Mouse (Mus musculus) hindbrain, embryonic 10.5 days (tissue): ENCODE data around the gene 1810049J17Rik. TPM values are rescaled to one million over a fixed set of nuclear protein-coding genes. Genes with fewer than 3 reads are reported as not detected.

Source experiments
- DNase-seq: peaks from one replicate; pipeline ENCODE4 v3.0.0-alpha.2; 2017; ENCODE audit warnings: low spot score
- H3K27ac ChIP-seq: fragments of 300-500 bp; sonication (generic); 2 replicates; pipeline ENCODE4 v1.5.1; 2016; ENCODE audit warnings: mild to moderate bottlenecking, moderate library complexity
- H3K27me3 ChIP-seq: fragments of 300-500 bp; sonication (generic); 2 replicates; pipeline ENCODE4 v1.6.1; 2016; ENCODE audit warnings: mild to moderate bottlenecking; ENCODE audit not compliant: poor library complexity, insufficient read depth, severe bottlenecking
- H3K36me3 ChIP-seq: fragments of 300-500 bp; sonication (generic); 2 replicates; pipeline ENCODE4 v1.6.1; 2016; ENCODE audit warnings: mild to moderate bottlenecking, moderate library complexity
- H3K4me1 ChIP-seq: fragments of 300-500 bp; sonication (generic); replicated peaks from 2 replicates; pipeline ENCODE4 v1.6.1; 2016; ENCODE audit warnings: mild to moderate bottlenecking
- H3K4me3 ChIP-seq: fragments of 300-500 bp; sonication (generic); 2 replicates; pipeline ENCODE4 v1.5.1; 2016; ENCODE audit warnings: mild to moderate bottlenecking, moderate library complexity
- H3K9me3 ChIP-seq: fragments of 300-500 bp; sonication (generic); 2 replicates; pipeline ENCODE4 v1.6.1; 2016; ENCODE audit warnings: mild to moderate bottlenecking, moderate library complexity
- WGBS: fragments of 180-500 bp; shearing (Covaris S2); methylation state at CpG from one replicate; pipeline ENCODE4 v1.1.7; 2016; 5-methylcytosine and 5-hydroxymethylcytosine counted together
- polyA plus RNA-seq: library from polyadenylated mRNA; unstranded; fragments of >200 nt; fragmentation: Nextera tagmentation; extraction: Ambion mirVana; gene quantifications from 2 replicates; pipeline ENCODE4 v1.2.1, GENCODE M21; 2016

Gene 1810049J17Rik
- polyA plus RNA-seq, 1 experiment from 2014 or later: 1.3 TPM

GRCm38 (mm10) chr15:12362001-12362700, 40.5 kb upstream of the 1810049J17Rik start:
- H3K9me3 ChIP-seq: no peaks in the 10 kb centered on the region
- no peak for DNase-seq
- peaks cover 8% of the 10 kb centered on the region; the same call in 1 of the 2 replicates for H3K36me3 ChIP-seq
- no peak overlapping the region for H3K4me3 ChIP-seq
- WGBS: 92% methylated on average over 14 of the region's 14 CpGs
- peaks cover 18% of the 10 kb centered on the region for H3K4me1 ChIP-seq
- no peaks in the 10 kb centered on the region for H3K27me3 ChIP-seq
- no peak overlapping the region for H3K27ac ChIP-seq

- DNase-seq: no peak
- H3K4me1 ChIP-seq: peaks cover 5% of the 10 kb centered on the region
- WGBS: 79% methylated on average over 19 of the region's 19 CpGs
- no peaks in the 10 kb centered on the region for H3K9me3 ChIP-seq
- no peaks in the 10 kb centered on the region for H3K27me3 ChIP-seq
- H3K4me3 ChIP-seq: no peak overlapping the region
- no peak overlapping the region for H3K27ac ChIP-seq
- peaks cover 22% of the 10 kb centered on the region for H3K36me3 ChIP-seq
Observed at GRCm38 (mm10) chr15:12360519-12361212, 39.0 kb upstream of the 1810049J17Rik start.

- H3K4me1 ChIP-seq: no peaks in the 10 kb centered on the region
- peaks cover 43% of the 10 kb centered on the region for H3K36me3 ChIP-seq
- H3K27me3 ChIP-seq: no peaks in the 10 kb centered on the region
- no peak overlapping the region for H3K27ac ChIP-seq
- WGBS: 92% methylated on average over 5 of the region's 5 CpGs
- no peak overlapping the region for H3K4me3 ChIP-seq
- DNase-seq: no peak
- H3K9me3 ChIP-seq: no peaks in the 10 kb centered on the region
Observed at GRCm38 (mm10) chr15:12358384-12358783, 36.7 kb upstream of the 1810049J17Rik start.

GRCm38 (mm10) chr15:12357459-12357858, 35.8 kb upstream of the 1810049J17Rik start:
- no peak overlapping the region for H3K4me3 ChIP-seq
- H3K36me3 ChIP-seq: peaks cover 52% of the 10 kb centered on the region
- no peak overlapping the region for H3K27ac ChIP-seq
- DNase-seq: no peak
- no peaks in the 10 kb centered on the region for H3K27me3 ChIP-seq
- no peaks in the 10 kb centered on the region for H3K9me3 ChIP-seq
- H3K4me1 ChIP-seq: no peaks in the 10 kb centered on the region

GRCm38 (mm10) chr15:12355907-12356306, 34.2 kb upstream of the 1810049J17Rik start:
- 88% methylated on average over 7 of the region's 7 CpGs for WGBS
- peaks cover 68% of the 10 kb centered on the region for H3K36me3 ChIP-seq

GRCm38 (mm10) chr15:12355261-12355660, 33.6 kb upstream of the 1810049J17Rik start:
- Histone ChIP-seq H3K4me3 (no peak overlapping the region), H3K27ac (no peak overlapping the region), H3K36me3 (peaks cover 68% of the 10 kb centered on the region), H3K9me3 (no peaks in the 10 kb centered on the region), H3K4me1 (no peaks in the 10 kb centered on the region), H3K27me3 (no peaks in the 10 kb centered on the region)
- DNase-seq: no peak
- WGBS: 93% methylated on average over 6 of the region's 6 CpGs

More at GRCm38 (mm10) chr15:12355907-12356306, 34.2 kb upstream of the 1810049J17Rik start:
- Histone ChIP-seq H3K27me3 (no peaks in the 10 kb centered on the region), H3K9me3 (no peaks in the 10 kb centered on the region), H3K4me3 (no peak overlapping the region), H3K4me1 (no peaks in the 10 kb centered on the region), H3K27ac (no peak overlapping the region)
- DNase-seq: no peak

GRCm38 (mm10) chr15:12354281-12354810, 32.6 kb upstream of the 1810049J17Rik start:
- no peaks in the 10 kb centered on the region for H3K4me1 ChIP-seq
- peaks cover 77% of the 10 kb centered on the region for H3K36me3 ChIP-seq
- H3K27ac ChIP-seq: no peak overlapping the region
- DNase-seq: no peak
- no peaks in the 10 kb centered on the region for H3K9me3 ChIP-seq
- no peaks in the 10 kb centered on the region for H3K27me3 ChIP-seq
- H3K4me3 ChIP-seq: no peak overlapping the region
- WGBS: 91% methylated on average over 2 of the region's 2 CpGs

- 96% methylated on average over 7 of the region's 7 CpGs for WGBS
- Histone ChIP-seq H3K36me3 (peaks cover 86% of the 10 kb centered on the region), H3K27me3 (no peaks in the 10 kb centered on the region), H3K27ac (no peak overlapping the region), H3K4me1 (no peaks in the 10 kb centered on the region), H3K4me3 (no peak overlapping the region), H3K9me3 (no peaks in the 10 kb centered on the region)
- no peak for DNase-seq
Observed at GRCm38 (mm10) chr15:12351470-12351869, 29.8 kb upstream of the 1810049J17Rik start.

GRCm38 (mm10) chr15:12349840-12350239, 28.1 kb upstream of the 1810049J17Rik start:
- WGBS: 91% methylated on average over 5 of the region's 5 CpGs
- no peak for DNase-seq
- Histone ChIP-seq H3K9me3 (no peaks in the 10 kb centered on the region), H3K36me3 (peaks cover 86% of the 10 kb centered on the region), H3K4me3 (no peak overlapping the region), H3K27me3 (no peaks in the 10 kb centered on the region), H3K4me1 (no peaks in the 10 kb centered on the region), H3K27ac (no peak overlapping the region)

- DNase-seq: no peak
- H3K4me3 ChIP-seq: no peak overlapping the region
Observed at GRCm38 (mm10) chr15:12348950-12349349, 27.3 kb upstream of the 1810049J17Rik start.

GRCm38 (mm10) chr15:12346916-12347315, 25.2 kb upstream of the 1810049J17Rik start:
- WGBS: 96% methylated on average over 3 of the region's 3 CpGs

More at GRCm38 (mm10) chr15:12348950-12349349, 27.3 kb upstream of the 1810049J17Rik start:
- Histone ChIP-seq H3K27me3 (no peaks in the 10 kb centered on the region), H3K36me3 (peaks cover 87% of the 10 kb centered on the region), H3K4me1 (no peaks in the 10 kb centered on the region), H3K27ac (no peak overlapping the region), H3K9me3 (no peaks in the 10 kb centered on the region)
- WGBS: 87% methylated on average over 3 of the region's 3 CpGs

GRCm38 (mm10) chr15:12341401-12341758, 19.7 kb upstream of the 1810049J17Rik start:
- WGBS: 34% methylated on average over 4 of the region's 4 CpGs
- Histone ChIP-seq H3K27me3 (no peaks in the 10 kb centered on the region), H3K36me3 (peaks cover 46% of the 10 kb centered on the region), H3K9me3 (no peaks in the 10 kb centered on the region), H3K27ac (peak overlapping the region; percentile 76), H3K4me1 (peaks cover 18% of the 10 kb centered on the region), H3K4me3 (no peak overlapping the region)
- DNase-seq: peak; percentile 21

More at GRCm38 (mm10) chr15:12346916-12347315, 25.2 kb upstream of the 1810049J17Rik start:
- H3K27ac ChIP-seq: no peak overlapping the region
- H3K36me3 ChIP-seq: peaks cover 86% of the 10 kb centered on the region
- no peak for DNase-seq
- H3K4me3 ChIP-seq: no peak overlapping the region
- H3K9me3 ChIP-seq: no peaks in the 10 kb centered on the region
- H3K27me3 ChIP-seq: no peaks in the 10 kb centered on the region
- peaks cover 3% of the 10 kb centered on the region for H3K4me1 ChIP-seq
